21 mouse cellular contexts compared by ENCODE assay signal in the genomic region with DNA sequence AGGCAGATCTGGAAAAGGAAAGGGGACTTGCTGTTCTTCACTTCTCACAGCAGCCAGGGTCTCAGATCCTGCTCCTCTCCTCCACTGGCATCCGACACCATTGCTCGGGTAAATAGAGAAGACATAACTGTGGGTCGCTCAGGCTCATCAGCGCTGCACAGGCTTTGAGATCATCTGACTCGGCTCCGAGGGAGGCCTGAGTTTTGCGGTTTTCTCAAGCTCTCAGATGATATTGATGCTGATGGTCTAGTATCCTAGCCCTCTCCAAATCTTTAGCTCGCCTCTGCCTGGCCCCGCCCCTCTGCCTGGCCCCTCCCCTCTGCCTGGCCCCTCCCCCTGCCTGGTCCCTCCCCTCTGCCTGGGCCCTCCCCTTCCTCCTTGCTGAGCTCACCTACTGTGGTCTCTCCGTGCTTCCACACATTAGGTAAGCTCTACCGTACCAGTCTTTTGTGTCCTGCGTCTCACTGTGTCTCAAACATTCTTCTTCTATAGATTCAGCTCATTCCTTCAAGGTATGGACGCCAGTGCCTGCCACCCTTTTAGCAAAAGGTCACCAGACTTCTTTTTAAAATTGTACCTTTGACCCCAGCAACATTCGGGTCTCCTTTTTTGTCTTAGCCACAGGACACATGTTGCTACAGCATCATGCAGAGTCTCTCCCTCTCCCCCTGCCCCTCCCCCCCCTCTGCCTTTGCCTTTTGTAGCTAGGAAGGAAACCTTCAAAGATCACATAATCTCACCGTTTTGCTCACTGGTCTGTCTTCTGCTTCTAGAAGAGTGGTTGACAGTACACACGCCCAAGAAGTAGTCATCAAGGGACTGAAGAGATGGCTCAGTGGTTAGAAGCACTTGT. TPM values are rescaled to one million over a fixed set of nuclear protein-coding genes. Genes with fewer than 3 reads are reported as not detected.
DNase-seq lines count a peak whose midpoint lies in the region; ATAC-seq and TF ChIP-seq lines count a peak whose summit lies in the region.
"Had no signal": no experiment of that assay in that cellular context is flagged by ENCODE, and none has a peak within 500 bp of the region (broad histone marks: within the 10 kb centered on the region; RNA-seq: fewer than 3 reads in every experiment).

No protein-coding gene starts in this region.

- peaks cover 25% of the 10 kb centered on the region for H3K4me1 ChIP-seq in forebrain, embryonic 10.5 days
- H3K4me1 ChIP-seq in forebrain, postnatal 0 days (ENCODE audit: insufficient read depth) = no peaks in the 10 kb centered on the region
- no peaks in the 10 kb centered on the region for H3K4me1 ChIP-seq in kidney, embryonic 16.5 days (ENCODE audit: insufficient read depth, low read length)
- H3K4me1 ChIP-seq in ES-Bruce4 (ENCODE audit: control insufficient read depth, insufficient read depth, low read length) = peaks cover 3% of the 10 kb centered on the region

- no peak for ATAC-seq in forebrain, postnatal 0 days
- ATAC-seq in kidney, embryonic 16.5 days (ENCODE audit: low FRiP score, low TSS enrichment) = peak; percentile 52
- peak; percentile 43; the same call in 1 of the 2 replicates for ATAC-seq in megakaryocyte progenitor cell, adult 5-6 weeks (replicated peaks; ENCODE audit: poor library complexity)
- ATAC-seq: intestine, embryonic 15.5 days; midbrain, embryonic 13.5 days had no signal

- no peak for TF ChIP-seq POLR2A in ES-Bruce4 (IDR thresholded peaks at IDR 0.05; ENCODE audit: insufficient read depth, low read length)

- peaks cover 18% of the 10 kb centered on the region for H3K9me3 ChIP-seq in forebrain, embryonic 10.5 days
- no peaks in the 10 kb centered on the region for H3K9me3 ChIP-seq in forebrain, postnatal 0 days (ENCODE audit: low read length)
- peaks cover 5% of the 10 kb centered on the region; the same call in 1 of the 2 replicates for H3K9me3 ChIP-seq in kidney, embryonic 16.5 days (ENCODE audit: low read length)
- H3K9me3 ChIP-seq in ES-Bruce4 (replicated peaks; ENCODE audit: control insufficient read depth, insufficient read depth, low read length, poor library complexity, severe bottlenecking) = no peaks in the 10 kb centered on the region
- H3K9me3 ChIP-seq: intestine, embryonic 15.5 days had no signal

- H3K27me3 ChIP-seq in forebrain, embryonic 10.5 days (ENCODE audit: poor library complexity, severe bottlenecking) = no peaks in the 10 kb centered on the region
- H3K27me3 ChIP-seq in forebrain, postnatal 0 days (ENCODE audit: insufficient read depth, low read length) = no peaks in the 10 kb centered on the region
- no peaks in the 10 kb centered on the region for H3K27me3 ChIP-seq in kidney, embryonic 16.5 days (ENCODE audit: insufficient read depth, low read length)
- H3K27me3 ChIP-seq in ES-Bruce4 (ENCODE audit: control insufficient read depth, insufficient read depth, low read length, poor library complexity, severe bottlenecking) = no peaks in the 10 kb centered on the region
- H3K27me3 ChIP-seq: heart, embryonic 13.5 days; intestine, embryonic 15.5 days; lung, embryonic 15.5 days had no signal

- no peak for TF ChIP-seq CTCF in forebrain, postnatal 0 days (IDR thresholded peaks at IDR 0.05; ENCODE audit: low read depth)
- no peak for TF ChIP-seq CTCF in ES-Bruce4 (IDR thresholded peaks at IDR 0.05; ENCODE audit: low read depth, low read length)

- no peak overlapping the region for H3K4me2 ChIP-seq in forebrain, postnatal 0 days (ENCODE audit: low read depth)
- no peak overlapping the region for H3K4me2 ChIP-seq in kidney, embryonic 16.5 days (replicated peaks; ENCODE audit: low read depth, low read length)
- H3K4me2 ChIP-seq: heart, embryonic 13.5 days; intestine, embryonic 15.5 days; lung, embryonic 15.5 days; midbrain, embryonic 13.5 days had no signal

- no peak for DNase-seq in forebrain, embryonic 10.5 days (ENCODE audit: extremely low spot score, low spot score)
- DNase-seq in forebrain, postnatal 0 days = no peak
- no peak for DNase-seq in kidney, postnatal 10 days
- DNase-seq in layer of hippocampus, postnatal 10 days (ENCODE audit: low spot score in 2 of 2) = no peak
- DNase-seq in layer of hippocampus, adult 11-12 months (ENCODE audit: low spot score) = no peak
- DNase-seq: adrenal gland, adult 8-10 months; cerebellum, adult 11 months; cerebellum, postnatal 14 days; gastrocnemius, adult 2 months; heart, postnatal 4 days; kidney, postnatal 14 days; layer of hippocampus, adult 9-11 months had no signal

- H3K27ac ChIP-seq in forebrain, embryonic 10.5 days = 0 out of 2 replicates have a peak overlapping the region, but pooled peaks have one; percentile 3
- no peak overlapping the region for H3K27ac ChIP-seq in forebrain, postnatal 0 days (ENCODE audit: low read depth, low read length)
- H3K27ac ChIP-seq in kidney, embryonic 16.5 days (ENCODE audit: low read length) = no peak overlapping the region
- H3K27ac ChIP-seq in ES-Bruce4 (ENCODE audit: insufficient read depth, low read length) = no peak overlapping the region
- H3K27ac ChIP-seq: gastrocnemius, adult 2 months; heart, embryonic 13.5 days; intestine, embryonic 15.5 days; lung, embryonic 15.5 days; macrophage; midbrain, embryonic 13.5 days had no signal

- H3K9ac ChIP-seq in forebrain, postnatal 0 days = no peak overlapping the region
- H3K9ac ChIP-seq in kidney, embryonic 16.5 days (replicated peaks; ENCODE audit: low read length) = no peak overlapping the region
- H3K9ac ChIP-seq in ES-Bruce4 (ENCODE audit: low read depth, poor library complexity, severe bottlenecking) = no peak overlapping the region
- H3K9ac ChIP-seq: heart, embryonic 13.5 days; intestine, embryonic 15.5 days; lung, embryonic 15.5 days; midbrain, embryonic 13.5 days had no signal

- 60% methylated on average over 16 of the region's 16 CpGs for whole genome bisulfite sequencing in forebrain, embryonic 10.5 days
- WGBS in forebrain, postnatal 0 days = 66% methylated on average over 16 of the region's 16 CpGs
- 53% methylated on average over 16 of the region's 16 CpGs for WGBS in kidney, embryonic 16.5 days

- no peak overlapping the region for H3K4me3 ChIP-seq in forebrain, embryonic 10.5 days
- H3K4me3 ChIP-seq in forebrain, postnatal 0 days (ENCODE audit: low read depth, low read length) = no peak overlapping the region
- H3K4me3 ChIP-seq in kidney, embryonic 16.5 days (ENCODE audit: low read length) = no peak overlapping the region
- H3K4me3 ChIP-seq in ES-Bruce4 (ENCODE audit: low read depth, low read length) = peak overlapping the region; percentile 32
- H3K4me3 ChIP-seq: gastrocnemius, adult 2 months; heart, embryonic 13.5 days; intestine, embryonic 15.5 days; lung, embryonic 15.5 days; midbrain, embryonic 13.5 days had no signal

- no peak for TF ChIP-seq EP300 in ES-Bruce4 (IDR thresholded peaks at IDR 0.05; ENCODE audit: insufficient read depth, low read depth, low read length)

- no peaks in the 10 kb centered on the region for H3K36me3 ChIP-seq in forebrain, embryonic 10.5 days (replicated peaks)
- H3K36me3 ChIP-seq in forebrain, postnatal 0 days (ENCODE audit: insufficient read depth) = no peaks in the 10 kb centered on the region
- no peaks in the 10 kb centered on the region for H3K36me3 ChIP-seq in kidney, embryonic 16.5 days (ENCODE audit: insufficient read depth, low read length)
- no peaks in the 10 kb centered on the region for H3K36me3 ChIP-seq in ES-Bruce4 (ENCODE audit: control insufficient read depth, insufficient read depth, low read length, poor library complexity, severe bottlenecking)
- H3K36me3 ChIP-seq: heart, embryonic 13.5 days; intestine, embryonic 15.5 days; lung, embryonic 15.5 days; midbrain, embryonic 13.5 days had no signal

RNA-seq across cellular contexts. Expression of a gene that starts 47.4 kb away (rescaled TPM):
- 0.47 and 0.60 TPM in 2 replicates for polyA plus RNA-seq in forebrain, embryonic 10.5 days (2016; fragmentation: Nextera tagmentation; extraction: Ambion mirVana)
- total RNA-seq in forebrain, postnatal 0 days (2014; rRNA removed) = 1.7 and 2.1 TPM in 2 replicates
- 1.1 and 1.8 TPM in 2 replicates for polyA plus RNA-seq in forebrain, postnatal 0 days (2015; fragmentation: Nextera tagmentation; extraction: Ambion mirVana)
- polyA plus RNA-seq in kidney, embryonic 16.5 days (2015; fragmentation: Nextera tagmentation; extraction: Ambion mirVana) = 0.22 and 0.49 TPM in 2 replicates
- 0.30 and 0.91 TPM in 2 replicates for polyA plus RNA-seq in ES-Bruce4 (2011; ENCODE audit: insufficient read depth, insufficient read length, low read depth, missing spikeins)
- 0.07 TPM in 1 of 2 replicates, not detected in the other for total RNA-seq in megakaryocyte progenitor cell, adult 5-6 weeks (2015)
- total RNA-seq in megakaryocyte progenitor cell, adult 5-6 weeks (2017) = not detected in 2 replicates
- 1 to 10 TPM in 1 of 2 experiments, under 1 TPM in 1; 0.78 to 1.3 TPM for total RNA-seq in layer of hippocampus, postnatal 10 days (2021)
- total RNA-seq: granulocyte monocyte progenitor cell, adult 5-6 weeks had no signal
- polyA plus RNA-seq: macrophage had no signal
